In the genomic region with DNA sequence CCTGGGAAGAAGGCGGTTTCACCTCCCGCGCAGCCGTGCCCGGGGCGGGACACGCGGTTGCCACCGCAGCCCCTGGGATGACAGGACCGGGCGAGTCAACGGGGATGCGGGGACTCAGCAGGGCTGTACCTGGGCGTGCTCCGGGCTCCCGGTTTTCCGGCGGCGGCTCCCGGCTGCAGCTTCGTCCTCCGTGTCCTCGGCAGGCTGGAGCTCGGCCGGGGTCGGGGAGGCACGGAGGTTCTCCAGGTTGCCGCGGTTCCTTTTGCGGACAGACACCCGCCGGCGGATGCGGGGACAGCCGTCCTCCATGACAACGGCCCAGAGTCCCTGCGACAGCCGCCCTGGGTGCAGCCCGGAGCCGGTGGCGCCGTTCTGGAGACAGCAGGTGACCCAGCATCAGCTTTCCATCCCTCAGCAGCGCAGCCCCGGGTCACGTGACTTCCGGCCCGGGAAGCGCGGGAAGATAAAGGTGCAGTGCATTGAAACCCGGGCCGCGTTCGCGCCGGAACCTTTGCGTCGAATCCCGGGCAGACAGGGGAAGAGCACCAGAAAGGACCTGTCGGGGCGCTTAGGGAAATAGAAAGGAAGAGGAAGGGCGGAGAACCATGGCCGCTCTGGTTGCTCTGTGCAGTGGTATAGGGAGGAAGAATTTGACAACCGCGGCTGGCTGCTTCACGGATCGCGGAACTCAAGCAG, we compare ENCODE assay signal across 8 mouse cellular contexts. TPM values are rescaled to one million over a fixed set of nuclear protein-coding genes. Genes with fewer than 3 reads are reported as not detected.
A peak's percentile ranks its signal among the peaks of the same experiment; 100 is the strongest.
DNase-seq lines count a peak whose midpoint lies in the region; ATAC-seq and TF ChIP-seq lines count a peak whose summit lies in the region.

A gene (minus strand): TSS at position 434 of the 696 bp plus-strand sequence.
A gene (plus strand): TSS at position 463 of the 696 bp plus-strand sequence.

- no peaks in the 10 kb centered on the region for H3K4me1 ChIP-seq in ES-Bruce4 (ENCODE audit: control insufficient read depth, insufficient read depth, low read length)
- H3K4me1 ChIP-seq in forebrain, embryonic 14.5 days (ENCODE audit: control insufficient read depth, insufficient read depth, low read length): peaks cover 9% of the 10 kb centered on the region; the same call in 1 of the 2 replicates
- H3K4me1 ChIP-seq in neural tube, embryonic 15.5 days: peaks cover 17% of the 10 kb centered on the region

- WGBS in forebrain, embryonic 14.5 days: under 1% methylated on average over 64 of the region's 67 CpGs
- under 1% methylated on average over 63 of the region's 67 CpGs for WGBS in neural tube, embryonic 15.5 days

- peak within 1 kb of the TSS; percentile 86 for H3K9ac ChIP-seq in ES-Bruce4 (ENCODE audit: low read depth, poor library complexity, severe bottlenecking)
- H3K9ac ChIP-seq in forebrain, embryonic 14.5 days (ENCODE audit: low read length): peak within 1 kb of the TSS; percentile 87
- H3K9ac ChIP-seq in neural tube, embryonic 15.5 days (replicated peaks): peak within 1 kb of the TSS; percentile 70

- TF ChIP-seq POLR2A in ES-Bruce4 (IDR thresholded peaks at IDR 0.05; ENCODE audit: insufficient read depth, low read length): peak; percentile 41

- intact Hi-C loops in heart, postnatal 14 days (cut with DNase I): loop anchor here (5.0 kb wide), 1 partner anchor 126 kb away; no protein-coding TSS in a partner anchor

- peaks cover 27% of the 10 kb centered on the region for H3K36me3 ChIP-seq in ES-Bruce4 (ENCODE audit: control insufficient read depth, insufficient read depth, low read length, poor library complexity, severe bottlenecking)
- peaks cover 30% of the 10 kb centered on the region for H3K36me3 ChIP-seq in forebrain, embryonic 14.5 days (ENCODE audit: control insufficient read depth, insufficient read depth, low read length)
- H3K36me3 ChIP-seq in neural tube, embryonic 15.5 days: peaks cover 32% of the 10 kb centered on the region

- ATAC-seq in cerebellum, adult (ENCODE audit: insufficient number of reproducible peaks, low FRiP score, low TSS enrichment): peak; percentile 94
- peak; percentile 97 for ATAC-seq in forebrain, embryonic 14.5 days
- ATAC-seq in neural tube, embryonic 15.5 days (ENCODE audit: low FRiP score): peak; percentile 98

- H3K4me2 ChIP-seq in forebrain, embryonic 14.5 days (ENCODE audit: low read length): peak within 1 kb of the TSS; percentile 89
- H3K4me2 ChIP-seq in neural tube, embryonic 15.5 days: peak within 1 kb of the TSS; percentile 90

- H3K4me3 ChIP-seq in ES-Bruce4 (ENCODE audit: low read depth, low read length): peak within 1 kb of the TSS; percentile 95
- peak within 1 kb of the TSS; percentile 86 for H3K4me3 ChIP-seq in forebrain, embryonic 14.5 days (ENCODE audit: low read depth, low read length)
- H3K4me3 ChIP-seq in neural tube, embryonic 15.5 days (replicated peaks): peak within 1 kb of the TSS; percentile 87

- no peaks in the 10 kb centered on the region for H3K9me3 ChIP-seq in ES-Bruce4 (replicated peaks; ENCODE audit: control insufficient read depth, insufficient read depth, low read length, poor library complexity, severe bottlenecking)
- no peaks in the 10 kb centered on the region for H3K9me3 ChIP-seq in forebrain, embryonic 14.5 days (replicated peaks; ENCODE audit: control insufficient read depth, low read length)
- no peaks in the 10 kb centered on the region for H3K9me3 ChIP-seq in neural tube, embryonic 15.5 days (replicated peaks)

- DNase-seq in forebrain, embryonic 14.5 days (ENCODE audit: low spot score): peak; percentile 96
- peak; percentile 87 to 89 for DNase-seq in heart, postnatal 14 days
- peak; percentile 94 for DNase-seq in layer of hippocampus, adult 11-12 months (ENCODE audit: low spot score)
- DNase-seq in lung, adult 18-20 months: peak; percentile 90 to 92
- peak; percentile 93 for DNase-seq in testis, postnatal 14 days (ENCODE audit: low spot score)

- no peaks in the 10 kb centered on the region for H3K27me3 ChIP-seq in ES-Bruce4 (ENCODE audit: control insufficient read depth, insufficient read depth, low read length, poor library complexity, severe bottlenecking)
- H3K27me3 ChIP-seq in forebrain, embryonic 14.5 days (replicated peaks; ENCODE audit: control insufficient read depth, insufficient read depth, low read length): no peaks in the 10 kb centered on the region
- no peaks in the 10 kb centered on the region for H3K27me3 ChIP-seq in neural tube, embryonic 15.5 days (replicated peaks)

- H3K27ac ChIP-seq in ES-Bruce4 (ENCODE audit: insufficient read depth, low read length): no peak within 1 kb of the TSS
- peak within 1 kb of the TSS; percentile 62 for H3K27ac ChIP-seq in forebrain, embryonic 14.5 days (ENCODE audit: low read depth, low read length)
- H3K27ac ChIP-seq in neural tube, embryonic 15.5 days (replicated peaks): peak within 1 kb of the TSS; percentile 78

- TF ChIP-seq EP300 in ES-Bruce4 (IDR thresholded peaks at IDR 0.05; ENCODE audit: insufficient read depth, low read depth, low read length): peak; percentile 70; the same call in 1 of the 2 replicates

- TF ChIP-seq CTCF in ES-Bruce4 (IDR thresholded peaks at IDR 0.05; ENCODE audit: low read depth, low read length): no peak

RNA-seq across cellular contexts. Expression of the first gene that starts in this region (rescaled TPM):
- polyA plus RNA-seq in ES-Bruce4 (2011; ENCODE audit: insufficient read depth, insufficient read length, low read depth, missing spikeins): 27.2 and 37.6 TPM in 2 replicates
- 16.0 and 20.5 TPM in 2 replicates for polyA plus RNA-seq in forebrain, embryonic 14.5 days (2014; fragmentation: Nextera tagmentation; extraction: Ambion mirVana)
- 1 to 10 TPM; 3.0 to 3.3 TPM for total RNA-seq in heart, postnatal 14 days (2021)
- polyA plus RNA-seq in neural tube, embryonic 15.5 days (2015; fragmentation: Nextera tagmentation; extraction: Ambion mirVana): 14.1 and 19.5 TPM in 2 replicates

RNA-seq across cellular contexts. Expression of the second gene that starts in this region (rescaled TPM):
- polyA plus RNA-seq in ES-Bruce4 (2011; ENCODE audit: insufficient read depth, insufficient read length, low read depth, missing spikeins): 79.1 and 93.6 TPM in 2 replicates
- 156 and 172 TPM in 2 replicates for polyA plus RNA-seq in forebrain, embryonic 14.5 days (2014; fragmentation: Nextera tagmentation; extraction: Ambion mirVana)
- 10 to 100 TPM; 81.8 to 88.5 TPM for total RNA-seq in heart, postnatal 14 days (2021)
- 160 TPM in 2 replicates for polyA plus RNA-seq in neural tube, embryonic 15.5 days (2015; fragmentation: Nextera tagmentation; extraction: Ambion mirVana)
